Mouse (Mus musculus) natural killer cell, adult 2 months (primary cell): ENCODE measurements around the gene Scn1b.

ENCODE experiments used
- DNase-seq, 2 experiments: peaks; one replicate each; pipeline ENCODE4 v3.0.0; 2022; ENCODE audit warnings: low spot score in 2 of 2

Scn1b gene

DNA sequence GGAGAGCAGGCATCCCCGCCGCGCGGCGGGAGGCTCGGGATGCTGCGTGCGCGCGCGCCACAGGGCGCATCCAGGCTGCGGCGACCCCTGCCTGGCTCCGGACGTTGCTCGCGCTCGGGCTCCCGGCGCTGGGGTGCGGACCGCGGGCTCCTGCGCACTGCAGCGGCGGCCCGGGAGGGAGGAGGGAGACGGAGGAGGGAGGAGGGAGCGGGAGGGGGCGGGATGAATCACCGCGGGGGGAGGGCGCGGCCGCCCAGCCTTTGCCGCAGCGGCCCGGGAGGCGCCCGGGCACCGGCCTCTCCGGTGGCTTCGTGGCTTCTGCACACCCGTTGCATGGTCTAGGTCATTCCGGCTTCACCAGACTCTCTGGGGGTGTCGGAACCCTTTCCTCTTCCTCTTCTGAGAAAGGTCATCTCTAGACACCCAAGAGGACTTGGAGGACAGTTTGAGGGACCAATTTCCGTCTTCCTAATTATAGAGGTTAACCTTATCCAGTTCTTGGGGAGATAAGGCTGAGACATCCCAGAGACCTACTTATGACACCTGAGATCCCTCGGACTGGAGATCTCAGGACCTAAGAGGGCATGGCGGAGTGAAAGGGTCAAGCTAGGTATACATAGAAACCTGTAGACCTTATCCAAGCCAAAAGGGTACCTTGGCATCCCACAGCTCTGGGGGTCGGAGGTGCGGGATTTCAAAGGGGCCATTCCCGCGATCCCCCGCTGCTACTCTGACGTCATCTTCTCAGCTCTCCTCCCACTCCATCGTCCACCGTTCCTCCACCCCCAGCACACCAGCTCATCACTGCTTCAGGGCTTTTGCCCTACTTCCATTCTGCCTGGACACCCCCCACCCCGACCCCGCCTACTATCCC lies at the start of gene Scn1b:
TSS of gene Scn1b (minus strand) at position 153 of the 874 bp plus-strand sequence.
- no peak for DNase-seq

DNA sequence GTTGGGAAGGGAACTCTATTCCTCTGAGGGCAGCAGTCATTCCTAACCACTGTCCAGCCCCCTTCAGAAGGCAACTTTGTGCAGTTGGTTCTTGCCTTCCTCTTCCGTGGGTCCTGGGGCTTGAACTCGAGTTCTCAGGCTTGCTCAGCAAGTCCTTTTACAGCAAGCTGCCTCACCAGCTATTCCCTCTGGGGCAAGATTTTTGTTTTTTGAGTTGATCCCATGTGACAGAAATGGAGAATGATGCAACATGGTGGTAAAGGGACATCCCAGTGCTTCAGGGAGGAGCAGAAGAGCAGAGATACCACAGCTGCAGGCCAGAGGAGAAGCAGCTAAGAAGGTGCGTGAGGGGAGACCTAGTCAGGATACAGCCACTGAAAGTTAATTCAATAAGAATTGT lies 48.3 kb upstream of the Scn1b start:
- no peak for DNase-seq

DNA sequence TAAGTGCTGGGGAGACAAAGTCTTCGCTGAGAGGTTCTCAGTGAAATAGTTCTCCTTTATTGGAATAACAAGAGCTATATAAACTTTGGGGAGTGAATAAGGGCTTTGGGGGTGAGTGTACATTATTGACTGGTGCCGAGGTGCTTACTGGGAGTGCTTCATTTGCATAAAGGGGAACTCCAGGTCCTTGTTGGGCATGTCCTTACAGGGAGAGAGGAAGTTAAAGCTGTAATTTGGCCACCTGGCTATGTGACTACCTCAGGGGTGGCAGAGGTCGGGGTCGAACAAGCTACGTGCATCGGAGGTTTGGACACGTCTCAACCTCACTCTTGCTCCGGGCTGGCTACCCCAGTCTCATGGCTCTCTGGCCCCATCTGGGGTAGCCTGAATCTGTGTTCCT lies 47.7 kb upstream of the Scn1b start:
- peak in 1 of 2 experiments; percentile 34 for DNase-seq

DNA sequence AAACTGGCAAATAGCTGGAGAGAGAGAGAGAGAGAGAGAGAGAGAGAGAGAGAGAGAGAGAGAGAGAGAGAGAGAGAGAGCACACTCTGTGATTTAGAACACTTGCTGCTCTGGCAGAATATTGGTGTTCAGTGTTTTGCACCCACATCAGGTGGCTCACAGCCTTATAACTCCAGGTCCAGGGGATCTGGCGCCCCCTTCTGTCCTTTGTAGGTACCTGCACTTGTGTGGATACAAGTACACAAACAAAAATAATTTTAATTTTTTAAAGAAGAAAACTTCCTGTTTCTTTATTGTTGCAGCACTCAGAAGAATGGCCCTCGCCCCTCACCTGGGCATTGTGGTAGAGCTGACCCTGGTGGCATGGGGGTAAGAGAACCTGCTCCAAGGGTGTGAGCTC lies 45.4 kb upstream of the Scn1b start:
- peak; percentile 73 to 75 for DNase-seq

GRCm38 (mm10) chr7:31170520-31170919 lies 43.7 kb upstream of the Scn1b start:
- no peak for DNase-seq

DNA sequence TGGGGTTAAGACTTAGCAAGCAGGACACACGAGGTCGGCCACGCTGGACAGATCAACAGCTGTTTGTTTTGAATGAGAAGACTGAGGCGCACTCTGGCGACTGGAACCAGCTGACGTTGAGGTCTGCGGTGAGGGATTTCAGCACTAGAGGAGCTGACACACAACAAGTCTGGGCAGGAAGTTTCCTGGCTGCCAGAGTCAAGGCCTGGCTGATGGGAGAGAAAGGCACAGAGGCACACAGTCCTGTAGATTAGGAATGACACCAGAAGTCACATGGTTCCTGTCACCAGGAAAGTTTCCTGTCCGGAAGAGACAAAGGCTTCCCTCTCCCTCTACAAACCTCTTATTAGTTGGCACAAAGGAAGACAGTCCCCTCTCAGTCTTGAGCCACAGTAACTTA lies 41.6 kb upstream of the Scn1b start:
- DNase-seq, result peak; percentile 64 to 74

- peak in 1 of 2 experiments; percentile 21 for DNase-seq
Observed at GRCm38 (mm10) chr7:31164748-31165147, 37.9 kb upstream of the Scn1b start.

DNA sequence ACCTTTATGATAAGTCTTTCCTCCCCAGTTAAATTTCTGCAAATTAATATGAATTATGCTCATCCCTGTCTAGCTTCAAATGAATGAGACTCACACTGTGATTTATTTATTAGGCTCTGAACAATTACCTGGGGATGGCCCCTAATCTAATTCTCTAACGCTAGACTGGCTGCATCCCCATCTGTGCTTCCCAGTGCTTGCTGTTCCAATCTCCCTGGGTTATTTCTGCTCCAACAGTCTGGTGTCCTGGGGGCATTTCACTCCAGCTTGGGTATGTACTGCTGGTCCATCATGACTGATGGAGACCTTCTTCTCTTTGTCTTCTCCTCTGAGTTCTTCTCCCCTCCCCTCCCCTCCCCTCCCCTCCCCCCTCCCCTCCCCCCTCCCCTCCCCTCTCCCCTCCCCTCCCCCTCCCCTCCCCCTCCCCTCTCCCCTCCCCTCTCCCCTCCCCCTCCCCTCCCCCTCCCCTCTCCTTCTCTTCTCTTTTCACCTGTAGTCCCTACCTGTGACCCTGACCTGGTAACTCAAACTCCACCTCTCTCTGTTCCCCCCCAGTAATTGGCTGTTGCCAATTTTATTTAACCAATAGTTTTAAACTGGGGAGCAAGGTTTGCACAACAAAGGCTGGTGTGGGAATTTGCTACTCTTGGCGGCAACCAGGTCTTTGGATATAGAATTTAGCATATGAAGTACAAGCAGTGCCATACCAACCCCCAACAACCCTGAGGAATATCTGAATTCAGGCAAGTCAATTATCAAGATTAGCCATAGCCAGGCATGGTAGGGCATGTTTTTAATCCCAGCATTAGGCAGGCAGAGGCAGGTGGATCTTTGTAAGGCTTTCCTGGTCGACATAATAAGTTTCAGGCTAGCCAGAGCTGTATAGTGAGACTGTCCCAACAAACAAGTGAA lies 37.1 kb upstream of the Scn1b start:
- DNase-seq, result no peak

DNA sequence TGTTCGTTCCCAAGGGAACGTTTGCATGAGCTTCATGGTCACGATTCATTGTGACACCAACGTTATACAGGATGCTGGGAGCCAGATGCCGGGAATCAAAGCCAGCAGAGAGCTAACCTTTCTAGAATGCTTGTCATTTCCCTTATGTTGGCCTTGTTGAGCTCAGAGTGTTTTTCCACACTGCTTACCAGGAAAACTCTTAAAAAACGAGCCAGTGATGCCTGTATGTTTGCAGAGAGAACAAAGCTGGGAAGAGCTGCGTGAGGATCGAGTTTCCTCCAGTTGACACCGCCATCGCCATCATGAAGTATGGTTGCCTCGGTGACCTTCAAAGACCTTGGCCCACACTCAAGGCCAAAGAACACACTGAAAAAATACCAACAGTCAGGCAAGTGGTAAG lies 35.5 kb upstream of the Scn1b start:
- no peak for DNase-seq

GRCm38 (mm10) chr7:31161831-31162230 lies 35.0 kb upstream of the Scn1b start:
- DNase-seq, result no peak

DNA sequence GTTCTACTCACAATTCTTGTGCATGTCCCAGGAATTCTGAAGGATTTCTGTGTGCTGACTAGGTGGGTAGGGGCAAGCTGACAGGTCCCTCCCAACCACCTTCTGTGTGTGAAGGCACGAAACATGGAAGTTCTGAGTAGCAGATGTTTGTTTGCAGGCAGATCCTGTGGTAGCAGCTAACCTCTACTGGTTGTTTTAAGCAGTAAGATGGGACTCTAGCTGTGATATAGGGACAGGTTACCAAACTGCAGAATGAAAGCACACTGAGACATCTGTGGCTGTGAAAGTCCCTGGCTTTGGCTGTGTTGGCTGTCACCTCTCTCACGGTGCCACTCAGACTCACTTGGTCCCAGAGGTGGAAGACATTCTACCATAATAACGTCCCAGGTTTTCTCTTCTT lies 34.4 kb upstream of the Scn1b start:
- DNase-seq, result peak; percentile 61 to 79

GRCm38 (mm10) chr7:31160763-31161162 lies 34.0 kb upstream of the Scn1b start:
- DNase-seq, result peak; percentile 73 to 86

DNA sequence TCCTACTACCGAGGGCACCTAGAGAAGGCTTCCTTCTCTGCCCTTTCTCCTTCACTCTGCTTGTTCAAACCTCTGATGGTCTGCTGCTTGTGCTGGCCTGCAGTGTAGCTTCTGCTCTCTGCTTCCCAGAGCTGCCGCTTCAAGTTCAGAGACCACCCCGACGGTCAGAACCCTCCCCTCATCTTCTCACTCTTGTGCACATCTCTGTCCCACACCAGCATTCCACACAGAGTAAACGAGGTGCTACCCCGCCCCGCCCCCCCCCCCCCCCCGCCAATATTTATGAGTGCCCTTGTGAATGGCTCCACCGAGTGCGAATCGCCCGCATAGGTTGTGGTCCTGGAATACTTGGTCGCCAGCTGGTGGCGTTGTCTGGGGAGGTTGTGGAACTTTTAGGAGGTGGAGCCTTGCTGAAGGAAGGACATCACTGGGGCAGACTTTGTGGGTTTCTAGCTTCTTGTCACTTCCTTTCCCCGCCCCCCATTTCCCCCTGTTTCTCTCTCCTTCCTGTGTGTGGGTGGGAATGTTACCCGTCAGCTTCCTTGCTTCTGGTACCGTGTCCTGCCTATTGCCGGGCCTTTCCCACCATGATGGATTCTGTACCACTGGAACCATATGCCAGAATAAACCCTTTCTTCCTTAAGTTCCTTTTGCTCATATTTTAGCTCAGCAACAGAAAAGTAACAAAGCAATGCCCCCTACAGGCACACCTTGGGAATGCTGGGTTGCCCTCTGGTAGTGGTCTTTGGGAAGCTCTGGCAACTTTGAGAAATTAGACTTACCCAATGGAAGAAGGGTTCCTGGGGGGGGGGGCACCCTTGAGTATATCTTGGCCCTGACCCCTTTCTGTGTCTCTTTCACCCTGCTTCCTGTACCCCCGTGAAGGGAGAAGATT lies 29.5 kb upstream of the Scn1b start:
- peak; percentile 73 to 74 for DNase-seq

DNA sequence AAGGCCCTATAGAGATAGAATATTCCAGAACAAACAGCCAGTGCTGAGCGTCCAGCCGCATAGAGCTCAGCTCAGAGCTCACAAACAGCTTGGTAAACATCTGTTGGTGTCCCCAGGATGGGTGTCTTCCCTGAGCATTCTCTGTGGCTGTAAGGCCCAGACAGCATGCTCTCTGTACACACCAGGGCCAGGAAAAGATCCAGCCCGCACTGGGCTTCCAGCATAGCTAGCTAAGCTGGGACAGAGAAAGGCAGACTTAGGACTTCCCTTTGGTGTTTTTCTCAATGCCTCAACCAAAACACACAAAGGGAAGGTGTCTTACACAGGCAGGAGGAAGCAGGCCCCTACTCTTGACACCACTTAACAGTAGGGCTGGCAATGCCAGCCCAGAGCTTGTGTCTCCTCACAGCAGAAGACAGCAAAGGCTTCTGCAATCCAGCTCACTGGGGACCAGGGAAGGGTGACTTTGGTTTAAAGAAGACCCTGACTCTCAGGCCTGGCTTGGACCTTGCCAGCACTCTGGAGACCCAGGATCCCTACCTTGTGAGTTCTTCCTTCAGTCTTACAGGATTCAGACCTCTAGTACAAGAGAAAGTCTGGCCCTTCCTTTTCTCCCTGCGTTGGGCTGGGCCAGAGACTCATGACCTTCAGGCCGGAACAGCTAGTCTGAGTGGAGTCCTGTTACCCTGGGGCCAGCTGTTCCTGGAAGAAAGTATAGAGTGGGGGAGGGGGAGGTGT lies 28.7 kb upstream of the Scn1b start, which contains the start of gene Gramd1a:
TSS of gene Gramd1a (minus strand) at position 601 of the 738 bp plus-strand sequence.
- DNase-seq, result no peak

- DNase-seq, result peak; percentile 56 to 68
Observed at GRCm38 (mm10) chr7:31153536-31154320, 26.9 kb upstream of the Scn1b start.

DNA sequence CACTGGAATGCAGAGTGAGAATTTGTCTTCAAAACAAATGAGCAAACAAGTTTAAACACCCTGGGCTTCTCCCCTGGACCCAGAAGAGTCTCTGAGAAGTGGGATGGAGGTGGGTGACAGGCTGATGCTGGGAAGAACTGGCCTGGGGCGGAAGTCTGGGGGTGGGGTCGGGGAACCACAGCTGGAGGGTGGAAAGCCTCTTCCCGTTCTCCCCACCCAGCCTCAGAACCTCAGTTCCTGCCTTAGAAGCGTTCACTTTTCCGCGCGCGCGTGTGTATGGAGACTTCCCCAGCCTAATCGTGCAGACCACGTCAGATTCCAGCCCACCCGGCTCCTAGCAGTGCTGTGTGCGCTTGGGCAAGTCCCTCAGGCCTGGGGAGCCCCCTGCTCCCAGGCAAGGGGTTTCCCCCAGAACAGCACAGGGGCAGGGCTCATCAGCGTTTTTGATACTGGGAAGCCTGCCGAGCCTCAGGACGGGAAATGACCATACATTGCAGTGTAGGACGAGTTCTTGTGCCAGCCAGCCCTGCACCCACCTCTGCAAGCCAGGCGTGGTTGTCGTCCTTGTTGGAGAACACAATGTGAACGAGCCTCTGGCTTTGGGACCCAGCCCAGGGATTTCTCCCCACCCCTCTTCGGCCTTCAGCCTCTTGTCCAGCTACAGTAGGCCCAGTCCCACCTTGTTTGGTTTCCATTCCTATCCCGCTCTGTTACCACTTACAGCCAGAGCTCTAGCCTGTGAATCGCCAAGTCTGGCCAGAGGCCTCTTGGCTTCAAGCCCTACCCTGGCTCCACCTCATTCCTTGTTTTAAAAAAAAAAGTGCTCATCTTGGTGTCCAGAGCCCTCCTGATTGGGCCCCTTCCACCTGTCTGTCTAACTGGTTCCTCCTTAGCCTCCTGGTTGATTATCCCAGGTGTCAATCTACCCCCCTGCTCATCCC lies 24.8 kb upstream of the Scn1b start:
- peak; percentile 82 to 86 for DNase-seq

- peak; percentile 77 to 79 for DNase-seq
Observed at GRCm38 (mm10) chr7:31150566-31151300, 23.9 kb upstream of the Scn1b start.
